Mouse (Mus musculus): ENCODE results near the gene Snx15. TPM values are rescaled to one million over a fixed set of nuclear protein-coding genes. Genes with fewer than 3 reads are reported as not detected.
"Not testable (repeated sequence)": the region's sequence is repeated elsewhere in the genome, so short reads cannot be mapped to it uniquely, and the experiment has no call there.

Gene Snx15
- total RNA-seq (2014; fragmentation: Nextera tagmentation) (15.2 and 24.6 TPM in 2 replicates), total RNA-seq (2017) (7.0 and 13.2 TPM in 2 replicates)

GRCm38 (mm10) chr19:6127760-6128341 lies at the start of gene Snx15:
TSS of gene Snx15 (minus strand) at chr19:6128304.
- peak; percentile 92 for ATAC-seq (replicated peaks; ENCODE audit: low FRiP score, low TSS enrichment, poor library complexity, severe bottlenecking)

GRCm38 (mm10) chr19:6174771-6175170 lies 46.7 kb upstream of the Snx15 start:
- ATAC-seq (replicated peaks; ENCODE audit: low FRiP score, low TSS enrichment, poor library complexity, severe bottlenecking), result no peak

- ATAC-seq (replicated peaks; ENCODE audit: low FRiP score, low TSS enrichment, poor library complexity, severe bottlenecking), result no peak
These were observed 43.1 kb upstream of the Snx15 start for GRCm38 (mm10) chr19:6171215-6171614.

- ATAC-seq (replicated peaks; ENCODE audit: low FRiP score, low TSS enrichment, poor library complexity, severe bottlenecking), result no peak
These were observed 38.6 kb upstream of the Snx15 start for GRCm38 (mm10) chr19:6166750-6167149.

GRCm38 (mm10) chr19:6163872-6164547 lies 35.9 kb upstream of the Snx15 start:
- ATAC-seq (replicated peaks; ENCODE audit: low FRiP score, low TSS enrichment, poor library complexity, severe bottlenecking), result no peak

- no peak for ATAC-seq (replicated peaks; ENCODE audit: low FRiP score, low TSS enrichment, poor library complexity, severe bottlenecking)
These were observed 29.1 kb upstream of the Snx15 start for GRCm38 (mm10) chr19:6157220-6157619.

GRCm38 (mm10) chr19:6156372-6156771 lies 28.3 kb upstream of the Snx15 start:
- ATAC-seq (replicated peaks; ENCODE audit: low FRiP score, low TSS enrichment, poor library complexity, severe bottlenecking), result no peak

- peak; percentile 56 for ATAC-seq (replicated peaks; ENCODE audit: low FRiP score, low TSS enrichment, poor library complexity, severe bottlenecking)
These were observed 27.1 kb upstream of the Snx15 start for GRCm38 (mm10) chr19:6155174-6155573.

GRCm38 (mm10) chr19:6144842-6145241 lies 16.7 kb upstream of the Snx15 start:
- ATAC-seq (replicated peaks; ENCODE audit: low FRiP score, low TSS enrichment, poor library complexity, severe bottlenecking), result no peak

- ATAC-seq (replicated peaks; ENCODE audit: low FRiP score, low TSS enrichment, poor library complexity, severe bottlenecking), result peak; percentile 75
These were observed 13.3 kb upstream of the Snx15 start, which contains the start of gene Arl2 for GRCm38 (mm10) chr19:6141394-6141749. TSS of gene Arl2 (minus strand) at chr19:6141548.

- peak; percentile 90 for ATAC-seq (replicated peaks; ENCODE audit: low FRiP score, low TSS enrichment, poor library complexity, severe bottlenecking)
These were observed 12.7 kb upstream of the Snx15 start, which contains the start of gene Batf2 for GRCm38 (mm10) chr19:6140678-6141393. TSS of gene Batf2 (plus strand) at chr19:6140983.

- peak; percentile 28 for ATAC-seq (replicated peaks; ENCODE audit: low FRiP score, low TSS enrichment, poor library complexity, severe bottlenecking)
These were observed 12.2 kb upstream of the Snx15 start for GRCm38 (mm10) chr19:6140374-6140677.

- no peak for ATAC-seq (replicated peaks; ENCODE audit: low FRiP score, low TSS enrichment, poor library complexity, severe bottlenecking)
These were observed 11.6 kb upstream of the Snx15 start for GRCm38 (mm10) chr19:6139701-6140100.

GRCm38 (mm10) chr19:6136397-6136796 lies 8.3 kb upstream of the Snx15 start:
- no peak for ATAC-seq (replicated peaks; ENCODE audit: low FRiP score, low TSS enrichment, poor library complexity, severe bottlenecking)

GRCm38 (mm10) chr19:6133197-6133596 lies 5.1 kb upstream of the Snx15 start:
- not testable (repeated sequence) for ATAC-seq (replicated peaks; ENCODE audit: low FRiP score, low TSS enrichment, poor library complexity, severe bottlenecking)

GRCm38 (mm10) chr19:6132171-6132827 lies 4.2 kb upstream of the Snx15 start:
- peak; percentile 56 for ATAC-seq (replicated peaks; ENCODE audit: low FRiP score, low TSS enrichment, poor library complexity, severe bottlenecking)

GRCm38 (mm10) chr19:6130414-6131128 lies 2.5 kb upstream of the Snx15 start:
- not testable (repeated sequence) for ATAC-seq (replicated peaks; ENCODE audit: low FRiP score, low TSS enrichment, poor library complexity, severe bottlenecking)

GRCm38 (mm10) chr19:6126789-6127580 lies 1.1 kb downstream of the Snx15 start:
- ATAC-seq (replicated peaks; ENCODE audit: low FRiP score, low TSS enrichment, poor library complexity, severe bottlenecking), result no peak

- 0 out of 2 replicates have a peak, but pooled peaks have one; percentile 16 for ATAC-seq (replicated peaks; ENCODE audit: low FRiP score, low TSS enrichment, poor library complexity, severe bottlenecking)
These were observed 1.8 kb downstream of the Snx15 start for GRCm38 (mm10) chr19:6126289-6126688.
